ENCODE assay signal across 8 mouse cellular contexts in the genomic region with DNA sequence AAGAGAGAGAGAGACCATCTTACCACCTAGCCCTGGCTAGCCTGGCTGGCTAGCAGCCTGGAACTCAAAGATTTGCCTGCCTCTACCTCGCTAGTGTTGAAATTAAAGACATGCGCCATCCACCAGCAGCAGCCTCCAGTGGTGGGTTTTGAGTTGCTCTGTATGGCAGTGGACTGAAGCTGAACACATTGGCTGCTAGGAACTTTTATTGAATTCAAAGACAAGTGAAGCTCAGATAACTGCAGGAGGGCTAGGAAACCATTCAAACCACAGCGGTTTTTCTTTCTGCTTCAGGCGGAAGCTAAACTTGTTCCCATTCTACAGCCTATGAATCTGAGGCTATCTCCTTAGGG. TPM values are rescaled to one million over a fixed set of nuclear protein-coding genes. Genes with fewer than 3 reads are reported as not detected.
A peak's percentile ranks its signal among the peaks of the same experiment; 100 is the strongest.
DNase-seq lines count a peak whose midpoint lies in the region; ATAC-seq and TF ChIP-seq lines count a peak whose summit lies in the region.

No protein-coding gene starts in this region.

- ATAC-seq in heart, embryonic 11.5 days (replicated peaks; ENCODE audit: insufficient number of reproducible peaks, low FRiP score, low TSS enrichment), result no peak
- peak; percentile 43 for ATAC-seq in forebrain, postnatal 0 days
- ATAC-seq in megakaryocyte progenitor cell, adult 5-6 weeks (replicated peaks; ENCODE audit: poor library complexity), result peak; percentile 4; the same call in 1 of the 2 replicates
- ATAC-seq in monocyte, adult 5-6 weeks (replicated peaks; ENCODE audit: insufficient number of reproducible peaks, low FRiP score, low TSS enrichment, poor library complexity, severe bottlenecking), result no peak

- H3K9ac ChIP-seq in heart, embryonic 11.5 days (ENCODE audit: low read depth, low read length), result peak overlapping the region; percentile 86
- H3K9ac ChIP-seq in forebrain, postnatal 0 days, result peak overlapping the region; percentile 58

- peak overlapping the region; percentile 91 for H3K27ac ChIP-seq in heart, embryonic 11.5 days (ENCODE audit: low read depth, low read length)
- no peak overlapping the region for H3K27ac ChIP-seq in forebrain, postnatal 0 days (ENCODE audit: low read depth, low read length)

- peaks cover 5% of the 10 kb centered on the region; the same call in 1 of the 2 replicates for H3K36me3 ChIP-seq in heart, embryonic 11.5 days (ENCODE audit: control insufficient read depth, insufficient read depth, low read length)
- 0 out of 2 replicates have a peak, but pooled peaks cover 3% of the 10 kb centered on the region for H3K36me3 ChIP-seq in E14TG2a.4 (ENCODE audit: insufficient read depth, low read length)
- H3K36me3 ChIP-seq in forebrain, postnatal 0 days (ENCODE audit: insufficient read depth), result 0 out of 2 replicates have a peak, but pooled peaks cover 3% of the 10 kb centered on the region

- peak overlapping the region; percentile 88 for H3K4me3 ChIP-seq in heart, embryonic 11.5 days (ENCODE audit: low read depth, low read length)
- peak overlapping the region; percentile 92 for H3K4me3 ChIP-seq in E14TG2a.4 (replicated peaks; ENCODE audit: low read length)
- H3K4me3 ChIP-seq in forebrain, postnatal 0 days (ENCODE audit: low read depth, low read length), result peak overlapping the region; percentile 68

- peak overlapping the region; percentile 67 for H3K4me2 ChIP-seq in heart, embryonic 11.5 days
- H3K4me2 ChIP-seq in forebrain, postnatal 0 days (ENCODE audit: low read depth), result peak overlapping the region; percentile 73

- TF ChIP-seq CTCF in E14TG2a.4 (conservative IDR thresholded peaks at IDR 0.05; ENCODE audit: low read length), result no peak
- TF ChIP-seq CTCF in forebrain, postnatal 0 days (IDR thresholded peaks at IDR 0.05; ENCODE audit: low read depth), result peak; percentile 39; the same call in 1 of the 2 replicates

- 6% methylated on average over 4 of the region's 4 CpGs for WGBS in heart, embryonic 11.5 days (ENCODE audit: insufficient replicate concordance)
- WGBS in forebrain, postnatal 0 days, result 4% methylated on average over 4 of the region's 4 CpGs

- peaks cover 35% of the 10 kb centered on the region for H3K4me1 ChIP-seq in heart, embryonic 11.5 days (ENCODE audit: control insufficient read depth, insufficient read depth, low read length)
- H3K4me1 ChIP-seq in E14TG2a.4 (replicated peaks; ENCODE audit: low read depth, low read length), result peaks cover 62% of the 10 kb centered on the region
- peaks cover 7% of the 10 kb centered on the region for H3K4me1 ChIP-seq in forebrain, postnatal 0 days (ENCODE audit: insufficient read depth)

- no peaks in the 10 kb centered on the region for H3K9me3 ChIP-seq in heart, embryonic 11.5 days (replicated peaks; ENCODE audit: control insufficient read depth, low read length)
- H3K9me3 ChIP-seq in E14TG2a.4 (ENCODE audit: low read length), result no peaks in the 10 kb centered on the region
- no peaks in the 10 kb centered on the region for H3K9me3 ChIP-seq in forebrain, postnatal 0 days (ENCODE audit: low read length)

- intact Hi-C loops in heart, postnatal 25 days (cut with DNase I), result loop anchor here (5.0 kb wide), 1 partner anchor 90 kb away; the partner anchor contains the start of gene Efcab14

- no peaks in the 10 kb centered on the region; the same call in 1 of the 2 replicates for H3K27me3 ChIP-seq in heart, embryonic 11.5 days (ENCODE audit: control insufficient read depth, insufficient read depth, low read length)
- peaks cover 16% of the 10 kb centered on the region for H3K27me3 ChIP-seq in E14TG2a.4 (ENCODE audit: insufficient read depth, low read length)
- H3K27me3 ChIP-seq in forebrain, postnatal 0 days (ENCODE audit: insufficient read depth, low read length), result no peaks in the 10 kb centered on the region

- DNase-seq in heart, postnatal 25 days (ENCODE audit: low spot score), result no peak
- no peak for DNase-seq in forebrain, postnatal 0 days
- no peak for DNase-seq in cerebellum, adult 8-10 months
- DNase-seq in frontal cortex, adult 2 months (ENCODE audit: extremely low spot score in 1 of 2, low spot score in 1 of 2), result no peak

RNA-seq across cellular contexts. Expression of gene Mob3c, which starts 0.4 kb away (rescaled TPM):
- 6.1 and 6.5 TPM in 2 replicates for polyA plus RNA-seq in heart, embryonic 11.5 days (2014; fragmentation: Nextera tagmentation; extraction: Ambion mirVana)
- 1 to 10 TPM; 4.5 to 5.4 TPM for total RNA-seq in heart, postnatal 25 days (2021)
- total RNA-seq in forebrain, postnatal 0 days (2014; rRNA removed), result 3.0 and 9.0 TPM in 2 replicates
- polyA plus RNA-seq in forebrain, postnatal 0 days (2015; fragmentation: Nextera tagmentation; extraction: Ambion mirVana), result 1.6 and 3.0 TPM in 2 replicates
- 2.3 and 3.9 TPM in 2 replicates for total RNA-seq in megakaryocyte progenitor cell, adult 5-6 weeks (2015)
- total RNA-seq in megakaryocyte progenitor cell, adult 5-6 weeks (2017), result 4.4 and 7.2 TPM in 2 replicates
- total RNA-seq in monocyte, adult 5-6 weeks (2017), result 17.7 to 25.1 TPM (median 19.5 TPM) in 3 replicates
- 10.9 and 11.5 TPM in 2 replicates for polyA plus RNA-seq in frontal cortex, adult 2 months (2012; rRNA removed)

RNA-seq across cellular contexts. Expression of gene Mknk1, which starts 11.5 kb away (rescaled TPM):
- 16.0 and 18.8 TPM in 2 replicates for polyA plus RNA-seq in heart, embryonic 11.5 days (2014; fragmentation: Nextera tagmentation; extraction: Ambion mirVana)
- total RNA-seq in heart, postnatal 25 days (2021), result 10 to 100 TPM; 19.8 to 21.9 TPM
- 18.9 and 19.8 TPM in 2 replicates for total RNA-seq in forebrain, postnatal 0 days (2014; rRNA removed)
- 22.8 and 24.3 TPM in 2 replicates for polyA plus RNA-seq in forebrain, postnatal 0 days (2015; fragmentation: Nextera tagmentation; extraction: Ambion mirVana)
- total RNA-seq in megakaryocyte progenitor cell, adult 5-6 weeks (2015), result 13.3 and 16.9 TPM in 2 replicates
- 48.3 and 55.5 TPM in 2 replicates for total RNA-seq in megakaryocyte progenitor cell, adult 5-6 weeks (2017)
- total RNA-seq in monocyte, adult 5-6 weeks (2017), result 80.9 to 129 TPM (median 98.0 TPM) in 3 replicates
- 60.8 and 70.3 TPM in 2 replicates for polyA plus RNA-seq in frontal cortex, adult 2 months (2012; rRNA removed)

RNA-seq across cellular contexts. Expression of gene Atpaf1, which starts 42.9 kb away (rescaled TPM):
- polyA plus RNA-seq in heart, embryonic 11.5 days (2014; fragmentation: Nextera tagmentation; extraction: Ambion mirVana), result 77.7 and 77.9 TPM in 2 replicates
- 10 to 100 TPM; 78.8 to 79.6 TPM for total RNA-seq in heart, postnatal 25 days (2021)
- total RNA-seq in forebrain, postnatal 0 days (2014; rRNA removed), result 22.1 and 34.0 TPM in 2 replicates
- 28.0 and 40.9 TPM in 2 replicates for polyA plus RNA-seq in forebrain, postnatal 0 days (2015; fragmentation: Nextera tagmentation; extraction: Ambion mirVana)
- 32.1 and 33.7 TPM in 2 replicates for total RNA-seq in megakaryocyte progenitor cell, adult 5-6 weeks (2015)
- 11.5 and 21.2 TPM in 2 replicates for total RNA-seq in megakaryocyte progenitor cell, adult 5-6 weeks (2017)
- 3.2 to 9.0 TPM (median 7.3 TPM) in 3 replicates for total RNA-seq in monocyte, adult 5-6 weeks (2017)
- polyA plus RNA-seq in frontal cortex, adult 2 months (2012; rRNA removed), result 65.8 and 66.9 TPM in 2 replicates

RNA-seq across cellular contexts. Expression of gene Tex38, which starts 46.7 kb away (rescaled TPM):
- polyA plus RNA-seq in heart, embryonic 11.5 days (2014; fragmentation: Nextera tagmentation; extraction: Ambion mirVana), result 0.28 and 0.34 TPM in 2 replicates
- total RNA-seq in heart, postnatal 25 days (2021), result under 1 TPM; 0.55 to 0.78 TPM
- 0.95 TPM in 1 of 2 replicates, not detected in the other for total RNA-seq in forebrain, postnatal 0 days (2014; rRNA removed)
- 0.43 and 0.59 TPM in 2 replicates for polyA plus RNA-seq in forebrain, postnatal 0 days (2015; fragmentation: Nextera tagmentation; extraction: Ambion mirVana)
- not detected in 2 replicates for total RNA-seq in megakaryocyte progenitor cell, adult 5-6 weeks (2015)
- total RNA-seq in megakaryocyte progenitor cell, adult 5-6 weeks (2017), result not detected in 2 replicates
- total RNA-seq in monocyte, adult 5-6 weeks (2017), result not detected in 3 replicates
- polyA plus RNA-seq in frontal cortex, adult 2 months (2012; rRNA removed), result 0.19 and 0.20 TPM in 2 replicates

RNA-seq across cellular contexts. Expression of gene Kncn, which starts 56.7 kb away (rescaled TPM):
- not detected in 2 replicates for polyA plus RNA-seq in heart, embryonic 11.5 days (2014; fragmentation: Nextera tagmentation; extraction: Ambion mirVana)
- total RNA-seq in heart, postnatal 25 days (2021), result not detected
- 0.38 TPM in 1 of 2 replicates, not detected in the other for total RNA-seq in forebrain, postnatal 0 days (2014; rRNA removed)
- 0.10 and 0.44 TPM in 2 replicates for polyA plus RNA-seq in forebrain, postnatal 0 days (2015; fragmentation: Nextera tagmentation; extraction: Ambion mirVana)
- total RNA-seq in megakaryocyte progenitor cell, adult 5-6 weeks (2015), result 0.12 TPM in 1 of 2 replicates, not detected in the other
- 0.24 TPM in 1 of 2 replicates, not detected in the other for total RNA-seq in megakaryocyte progenitor cell, adult 5-6 weeks (2017)
- not detected in 3 replicates for total RNA-seq in monocyte, adult 5-6 weeks (2017)
- 0.16 and 0.32 TPM in 2 replicates for polyA plus RNA-seq in frontal cortex, adult 2 months (2012; rRNA removed)

Comparison
In these comparisons a context has a peak if more than half of its experiments do, and no peak if none do; other contexts are left out.
1. ATAC-seq: peak in forebrain, postnatal 0 days (single experiment) and megakaryocyte progenitor cell, adult 5-6 weeks (single experiment); none in heart, embryonic 11.5 days (single experiment) and monocyte, adult 5-6 weeks (single experiment).
2. Peak in every context shown above with its lines, with median percentiles within 50 percentile points of each other: H3K4me3 ChIP-seq.